Mouse (Mus musculus) kidney, postnatal 36 days (tissue): ENCODE measurements around the gene Rbfox2.

Experiments used
- DNase-seq, 2 experiments: peaks; one replicate each; pipeline ENCODE4 v3.0.0; 2021 to 2022; ENCODE audit warnings: mixed read lengths in 2 of 2

Gene Rbfox2

GRCm38 (mm10) chr15:77182800-77183199, 124.0 kb downstream of the Rbfox2 start:
- DNase-seq: peak; percentile 26 to 51

- DNase-seq: no peak
These were observed 132.8 kb downstream of the Rbfox2 start for GRCm38 (mm10) chr15:77174018-77174417.

DNA sequence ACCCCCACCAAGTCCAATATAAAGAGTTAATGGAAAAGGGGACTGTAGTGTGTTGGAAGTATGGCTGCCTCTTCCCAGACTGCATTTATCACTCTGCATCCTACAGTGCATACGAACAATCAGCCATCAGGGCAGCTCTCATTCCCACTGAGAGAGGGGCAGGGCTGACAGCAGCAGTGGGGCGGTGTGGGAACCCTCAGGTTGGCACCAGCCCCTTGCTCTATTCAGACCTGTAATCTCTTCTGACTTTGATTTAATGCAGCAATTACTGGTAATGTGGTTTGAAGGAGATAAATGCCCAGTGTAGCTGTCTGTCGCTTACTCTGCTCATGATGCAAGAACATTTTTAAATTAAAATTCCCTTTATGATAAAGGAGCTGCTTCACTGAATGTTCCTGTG, 134.4 kb downstream of the Rbfox2 start:
- DNase-seq: no peak

DNA sequence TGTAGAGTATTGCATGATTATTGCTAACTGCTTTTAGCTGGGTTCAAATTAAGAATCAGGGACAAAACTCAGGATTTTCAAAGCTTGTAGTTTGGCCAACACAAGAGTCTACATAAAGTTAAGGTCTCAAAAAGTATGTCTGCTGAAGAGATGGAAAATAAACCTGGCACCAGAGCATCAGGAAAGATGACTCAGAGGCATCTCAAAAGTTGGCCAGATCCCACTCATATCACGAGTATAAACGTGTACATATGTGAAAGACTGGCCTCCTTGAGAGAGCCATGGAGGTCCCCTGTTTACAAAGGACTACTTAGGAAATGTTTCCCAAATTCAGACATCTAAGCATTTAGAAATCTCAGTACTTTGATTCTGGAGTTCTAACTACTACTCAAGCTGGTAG, 138.0 kb downstream of the Rbfox2 start:
- no peak for DNase-seq

- DNase-seq: peak; percentile 22 to 39
These were observed 140.5 kb downstream of the Rbfox2 start for GRCm38 (mm10) chr15:77166225-77166732.

DNA sequence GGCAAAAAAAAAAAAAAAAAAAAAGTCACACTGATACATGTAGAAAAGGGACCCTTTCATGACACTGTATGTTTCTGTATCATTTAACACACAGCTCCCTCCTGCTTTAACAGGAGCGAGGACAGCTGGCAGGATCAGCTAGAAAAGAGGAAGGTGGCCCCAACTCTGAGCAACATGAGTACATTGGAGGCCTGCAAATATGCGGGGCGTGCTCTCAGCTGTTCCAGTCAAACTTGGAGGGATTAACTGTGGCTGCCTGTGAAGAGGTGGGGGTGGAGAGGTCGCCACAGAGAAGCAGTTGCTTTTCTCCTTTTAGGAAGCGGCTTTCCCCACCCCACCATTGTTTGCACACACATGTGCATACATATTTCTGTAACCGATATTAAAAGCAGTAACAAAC, 143.5 kb downstream of the Rbfox2 start:
- DNase-seq: no peak

DNA sequence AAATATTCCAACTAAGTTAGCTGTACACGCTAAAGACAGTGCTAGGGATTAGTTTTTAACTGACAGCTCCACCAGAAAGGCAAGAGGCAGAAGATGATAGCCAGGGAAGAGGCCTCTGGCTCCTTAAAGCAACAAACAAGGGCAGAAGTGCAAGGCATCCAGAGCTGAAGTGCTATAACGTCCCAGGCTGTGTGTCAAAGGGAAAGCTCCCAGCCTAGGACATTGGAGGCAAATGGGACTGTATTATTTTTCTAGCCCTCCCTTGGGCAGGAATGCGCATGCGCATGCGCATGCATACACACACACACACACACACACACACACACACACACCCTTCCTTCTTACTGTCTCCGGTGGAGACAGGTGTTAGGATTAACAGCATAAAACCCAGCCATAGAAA, 143.9 kb downstream of the Rbfox2 start:
- no peak for DNase-seq

DNA sequence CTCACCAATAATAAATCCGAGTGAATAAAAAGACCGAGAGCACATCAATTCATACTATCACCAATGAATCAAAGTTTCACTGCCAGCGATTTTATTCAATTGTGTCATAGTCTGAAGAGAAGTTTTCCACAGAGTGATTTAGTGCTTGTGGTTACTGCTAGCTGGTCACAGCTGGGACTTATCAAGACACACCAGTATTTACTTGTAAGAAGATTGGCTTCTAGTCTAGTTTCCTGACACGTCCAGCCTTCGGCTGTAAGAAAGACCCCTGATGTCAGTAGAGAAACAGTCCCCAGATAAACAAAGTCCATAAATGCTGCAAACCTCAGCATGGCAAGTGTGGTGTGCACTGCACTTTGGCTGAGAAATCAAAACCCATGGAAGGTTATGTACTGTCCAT, 145.4 kb downstream of the Rbfox2 start:
- peak in 1 of 2 experiments; percentile 38 for DNase-seq

GRCm38 (mm10) chr15:77160848-77161247, 146.0 kb downstream of the Rbfox2 start:
- no peak for DNase-seq

DNA sequence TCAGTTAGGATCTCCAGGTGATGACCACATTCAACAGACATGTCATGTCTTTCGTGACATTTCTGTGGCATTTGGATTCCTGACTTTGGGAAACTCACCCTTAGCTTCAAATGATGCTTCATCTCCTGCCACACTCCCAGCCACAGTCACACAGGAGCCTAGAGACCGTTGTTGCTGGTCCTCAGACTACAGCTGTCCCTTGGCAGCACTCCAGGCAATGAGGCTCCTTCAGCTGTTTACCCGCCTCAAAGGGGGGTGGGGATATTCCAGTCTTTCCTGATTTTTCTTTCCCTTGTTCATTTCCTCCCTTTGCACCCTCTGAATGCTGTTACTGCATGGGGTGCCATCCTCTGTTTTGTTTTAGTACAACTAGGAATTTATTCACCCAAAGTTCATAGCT, 150.3 kb downstream of the Rbfox2 start:
- DNase-seq: peak; percentile 53 to 71

- no peak for DNase-seq
These were observed 152.5 kb downstream of the Rbfox2 start for GRCm38 (mm10) chr15:77154248-77154785.

GRCm38 (mm10) chr15:77153625-77154024, 153.2 kb downstream of the Rbfox2 start:
- peak; percentile 83 to 92 for DNase-seq

DNA sequence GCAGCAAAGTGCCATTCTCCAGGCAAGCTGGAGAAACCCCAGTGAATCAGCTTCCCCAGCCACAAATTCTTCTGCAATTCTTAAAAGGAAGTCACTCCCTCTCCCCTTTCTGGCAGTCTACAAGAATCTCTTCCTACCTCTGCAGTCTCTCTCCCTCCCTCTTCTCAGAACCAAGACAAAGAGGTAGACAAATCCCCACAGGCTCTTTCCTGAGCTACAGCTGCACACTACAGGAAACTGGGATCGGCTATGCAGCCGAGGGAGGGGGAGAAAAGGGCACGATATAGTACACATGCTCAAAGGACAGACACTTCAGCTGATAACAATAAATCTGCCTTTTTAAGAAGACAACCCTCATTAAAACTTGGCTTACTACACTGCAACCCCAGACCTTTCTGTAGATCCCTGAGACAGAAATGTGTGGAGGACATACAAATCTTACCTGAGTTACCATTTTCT, 153.7 kb downstream of the Rbfox2 start:
- peak in 1 of 2 experiments; percentile 26 for DNase-seq

- DNase-seq: peak in 1 of 2 experiments; percentile 31
These were observed 154.3 kb downstream of the Rbfox2 start for GRCm38 (mm10) chr15:77152336-77153087.

GRCm38 (mm10) chr15:77151816-77152215, 155.0 kb downstream of the Rbfox2 start:
- no peak for DNase-seq

DNA sequence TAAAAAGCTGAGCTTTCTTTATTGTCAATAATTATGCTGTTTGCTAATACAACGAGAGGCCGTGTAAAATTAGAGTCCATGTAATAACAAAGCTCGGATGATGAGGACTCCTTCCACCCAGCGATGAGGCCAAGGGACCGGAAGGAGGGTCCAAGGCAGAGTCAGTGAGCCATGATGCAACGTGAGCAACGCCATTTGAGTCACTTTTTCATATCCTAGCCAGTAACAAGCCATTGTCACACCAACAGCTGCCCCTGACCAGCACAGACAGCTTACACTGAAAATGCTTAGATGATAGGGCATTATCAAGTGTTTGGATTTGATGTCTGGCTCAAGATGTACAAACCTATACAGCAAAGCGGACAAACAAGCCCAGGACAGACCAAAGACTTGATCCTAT, 155.6 kb downstream of the Rbfox2 start:
- DNase-seq: no peak

DNA sequence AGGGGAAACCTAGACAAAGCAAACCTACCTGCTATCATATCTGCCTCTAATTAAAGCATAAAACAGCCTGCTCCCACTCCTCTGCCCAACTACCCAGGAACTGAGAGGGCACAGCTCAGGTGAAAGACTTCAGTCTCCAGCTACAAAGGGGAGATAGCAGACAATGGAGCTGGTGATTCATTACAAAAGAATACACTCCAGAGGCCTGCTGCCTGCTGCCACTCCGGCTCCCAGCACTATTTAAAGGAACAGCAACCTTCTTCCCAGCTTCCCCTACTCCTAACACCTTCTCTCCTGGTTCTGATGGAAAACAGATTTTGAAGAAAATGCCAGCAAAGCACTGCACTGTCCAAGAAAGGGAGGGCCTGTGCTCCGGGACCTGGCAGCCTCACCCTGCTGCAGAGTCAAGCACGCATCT, 156.4 kb downstream of the Rbfox2 start:
- DNase-seq: no peak

DNA sequence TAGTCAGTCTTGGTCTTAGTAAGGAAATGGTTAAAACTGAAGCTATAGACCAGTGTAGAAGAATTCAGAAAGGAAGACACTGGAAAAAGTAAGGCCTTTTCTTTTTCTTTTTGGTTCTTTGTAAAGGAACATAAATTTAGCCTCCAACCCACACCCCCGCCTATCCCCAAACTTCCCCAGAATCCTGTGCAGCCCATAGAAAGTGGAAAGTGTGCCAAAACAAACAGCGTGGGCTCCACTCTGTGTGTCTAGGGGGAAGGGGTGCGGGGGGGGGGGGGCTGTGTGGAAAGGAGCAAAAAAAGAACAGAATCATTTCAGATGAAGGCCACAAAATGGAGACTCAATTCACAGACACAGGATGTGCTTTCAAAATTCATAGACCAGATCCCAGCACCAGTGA, 156.8 kb downstream of the Rbfox2 start:
- DNase-seq: no peak

DNA sequence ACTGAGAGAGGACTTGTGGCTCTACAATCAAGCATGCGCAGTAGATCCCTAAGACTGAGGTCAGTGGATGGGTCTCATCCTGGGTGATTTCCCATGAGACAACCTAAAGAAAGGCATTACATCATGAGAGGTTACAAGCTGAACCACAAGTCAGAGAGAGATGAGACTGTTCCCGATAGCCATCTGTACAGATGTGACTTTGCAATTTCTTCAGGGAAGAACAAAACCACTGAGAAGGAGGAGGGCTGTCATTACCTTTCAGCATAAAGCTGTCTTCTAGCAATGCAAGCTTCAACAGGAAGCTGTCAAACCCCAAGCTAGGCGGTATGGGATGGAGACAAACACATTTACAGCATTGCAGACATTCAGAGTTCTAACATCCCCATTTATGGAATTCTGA, 157.3 kb downstream of the Rbfox2 start:
- DNase-seq: no peak

- DNase-seq: no peak
These were observed 159.9 kb downstream of the Rbfox2 start for GRCm38 (mm10) chr15:77146942-77147341.

GRCm38 (mm10) chr15:77144960-77145359, 161.8 kb downstream of the Rbfox2 start:
- no peak for DNase-seq

- no peak for DNase-seq
These were observed 164.0 kb downstream of the Rbfox2 start for GRCm38 (mm10) chr15:77142787-77143186.

GRCm38 (mm10) chr15:77142352-77142751, 164.5 kb downstream of the Rbfox2 start:
- DNase-seq: no peak

DNA sequence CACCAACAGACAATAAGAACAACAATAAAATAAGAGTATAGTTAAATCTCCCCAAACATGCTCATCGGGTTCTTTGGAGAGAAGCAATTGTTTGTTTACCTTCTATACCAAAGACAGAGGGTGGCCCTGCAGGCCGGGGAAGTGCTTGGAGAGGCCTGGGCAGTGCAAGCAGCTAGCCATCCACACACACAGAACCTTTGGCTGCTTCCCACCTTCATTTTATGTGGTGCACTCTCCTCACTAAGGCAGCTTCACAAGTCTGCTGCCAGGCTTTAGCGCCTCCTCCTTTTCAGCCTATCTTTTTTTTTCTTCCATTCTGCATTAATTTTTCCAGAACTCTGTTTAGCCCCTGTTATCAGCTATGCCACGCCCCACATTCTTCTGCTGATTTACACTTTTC, 165.1 kb downstream of the Rbfox2 start:
- DNase-seq: no peak
